Mouse (Mus musculus) 3T3-L1 (cell line): ENCODE measurements at regions not wholly inside any gene's neighbourhood (a gene's known extent, or its start where the extent isn't known, plus 50 kb on each side); places are given as distances from the start of the nearest gene placed in this dataset.
"Not testable (repeated sequence)": the region's sequence is repeated elsewhere in the genome, so short reads cannot be mapped to it uniquely, and the experiment has no call there.

Source experiments
- DNase-seq: peaks from one replicate; pipeline ENCODE4 v3.0.0-alpha.2; 2015; ENCODE audit warnings: low read depth, low spot score

- no peak for DNase-seq
These were observed 386.9 kb upstream of the Klhl29 start for GRCm38 (mm10) chr12:5762306-5762927.

DNA sequence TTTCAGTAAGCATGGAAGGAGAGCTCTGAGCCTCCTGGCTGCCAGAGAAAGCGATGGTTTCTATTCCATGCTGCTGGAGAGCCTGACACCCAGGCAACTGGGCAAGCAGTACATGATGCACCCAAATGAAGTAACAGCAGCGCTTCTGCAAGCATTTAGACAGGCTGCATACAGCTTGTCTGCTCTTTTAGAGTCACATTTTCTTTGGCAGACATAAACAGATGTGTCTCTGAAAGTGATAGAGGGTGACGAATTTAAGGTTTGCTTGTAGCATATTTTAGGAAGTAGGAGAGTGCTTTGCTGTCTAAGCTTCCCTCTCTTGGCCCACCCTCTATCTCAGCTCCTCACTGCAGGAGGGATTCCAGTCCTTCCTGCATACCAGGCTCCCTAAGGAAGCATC, 384.0 kb upstream of the Klhl29 start:
- no peak for DNase-seq

GRCm38 (mm10) chr12:5757766-5758165, 382.3 kb upstream of the Klhl29 start:
- DNase-seq, result no peak

- DNase-seq, result no peak
These were observed 381.9 kb upstream of the Klhl29 start for GRCm38 (mm10) chr12:5757361-5757760.

DNA sequence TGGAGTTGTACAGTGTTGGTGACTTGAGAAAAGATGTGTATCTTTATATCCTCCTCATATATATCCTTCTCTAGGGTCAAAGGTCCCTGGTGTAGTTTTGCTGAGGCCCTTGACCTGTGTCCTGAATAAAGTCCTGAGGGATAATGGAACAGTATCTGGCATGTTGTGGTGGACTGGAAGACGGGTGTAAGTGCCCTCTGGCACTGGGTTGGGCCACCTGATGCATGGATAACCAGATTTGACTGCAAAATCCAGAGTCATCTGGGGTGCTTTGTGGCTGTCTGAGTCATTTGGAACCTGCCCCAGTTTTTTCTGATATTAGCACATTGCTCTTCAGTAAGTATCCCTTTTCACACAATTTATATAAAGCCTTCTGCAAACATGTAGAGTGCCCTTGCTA, 378.3 kb upstream of the Klhl29 start:
- DNase-seq, result no peak

DNA sequence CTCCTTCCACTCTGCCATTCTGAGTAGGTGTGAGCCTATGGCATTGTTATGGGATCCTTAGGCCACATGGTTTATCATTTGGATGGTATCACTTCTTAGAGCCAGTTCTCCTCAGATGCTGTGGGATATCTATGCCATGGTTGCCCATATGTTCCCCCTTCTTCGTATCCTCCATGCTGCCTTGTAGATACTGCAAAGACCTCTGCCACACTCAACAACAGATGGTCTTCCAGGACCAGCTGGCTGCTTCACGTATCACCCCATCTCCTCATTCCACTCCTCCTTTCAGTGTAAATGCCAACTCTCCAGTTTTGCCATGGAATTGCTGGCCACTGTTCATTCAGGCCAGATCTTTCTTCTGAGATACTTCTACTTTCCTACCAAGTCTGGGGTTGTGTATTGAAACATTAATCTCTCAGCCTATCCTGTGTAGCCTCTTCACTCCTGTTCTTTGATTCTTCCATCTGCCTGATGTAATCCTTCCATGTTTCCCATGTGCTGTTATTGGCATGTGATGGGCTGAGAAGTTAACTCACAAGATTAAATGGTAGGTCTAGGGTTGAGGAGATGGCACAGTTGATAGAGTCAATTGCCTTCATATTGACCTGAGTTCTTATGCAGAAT, 368.7 kb upstream of the Klhl29 start:
- no peak for DNase-seq

DNA sequence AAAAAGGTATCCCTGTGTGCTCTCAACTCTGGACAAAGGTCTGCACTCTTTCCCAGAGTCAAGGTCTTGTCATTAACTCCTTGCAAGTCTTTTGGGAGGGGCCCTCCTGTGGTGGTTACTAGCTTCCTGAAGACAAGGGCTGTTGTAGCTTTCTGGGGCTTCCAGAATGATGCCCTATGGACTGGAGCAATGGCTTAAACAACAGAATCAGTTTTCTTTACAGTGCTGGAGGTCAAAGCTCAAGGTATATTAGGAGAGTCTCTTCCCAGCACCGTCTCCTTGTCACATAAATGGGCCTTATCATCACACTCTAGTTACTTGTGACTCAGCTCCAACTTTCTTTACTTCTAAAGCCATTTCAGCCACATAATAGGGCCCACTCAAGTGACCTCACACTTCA, 360.6 kb upstream of the Klhl29 start:
- DNase-seq, result no peak

GRCm38 (mm10) chr12:5734902-5735301, 359.4 kb upstream of the Klhl29 start:
- no peak for DNase-seq

- DNase-seq, result no peak
These were observed 347.6 kb upstream of the Klhl29 start for GRCm38 (mm10) chr12:5723113-5723512.

DNA sequence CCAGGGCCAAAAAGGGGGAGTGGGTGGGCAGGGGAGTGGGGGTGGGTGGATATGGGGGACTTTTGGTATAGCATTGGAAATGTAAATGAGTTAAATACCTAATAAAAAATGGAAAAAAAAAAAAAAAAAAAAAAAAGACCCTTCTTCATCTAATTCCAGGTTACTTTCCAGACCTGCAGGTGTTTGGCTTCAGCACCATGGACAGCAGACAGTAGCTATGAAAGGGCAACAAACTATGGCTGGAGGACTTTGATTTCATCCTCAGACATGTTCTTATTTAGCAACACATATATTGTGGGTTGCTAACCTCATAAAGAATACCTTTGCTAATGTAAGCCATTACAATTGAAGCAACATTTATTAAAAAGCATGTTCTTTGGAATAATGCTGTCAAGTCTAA, 342.0 kb upstream of the Klhl29 start:
- peak; percentile 15 for DNase-seq

DNA sequence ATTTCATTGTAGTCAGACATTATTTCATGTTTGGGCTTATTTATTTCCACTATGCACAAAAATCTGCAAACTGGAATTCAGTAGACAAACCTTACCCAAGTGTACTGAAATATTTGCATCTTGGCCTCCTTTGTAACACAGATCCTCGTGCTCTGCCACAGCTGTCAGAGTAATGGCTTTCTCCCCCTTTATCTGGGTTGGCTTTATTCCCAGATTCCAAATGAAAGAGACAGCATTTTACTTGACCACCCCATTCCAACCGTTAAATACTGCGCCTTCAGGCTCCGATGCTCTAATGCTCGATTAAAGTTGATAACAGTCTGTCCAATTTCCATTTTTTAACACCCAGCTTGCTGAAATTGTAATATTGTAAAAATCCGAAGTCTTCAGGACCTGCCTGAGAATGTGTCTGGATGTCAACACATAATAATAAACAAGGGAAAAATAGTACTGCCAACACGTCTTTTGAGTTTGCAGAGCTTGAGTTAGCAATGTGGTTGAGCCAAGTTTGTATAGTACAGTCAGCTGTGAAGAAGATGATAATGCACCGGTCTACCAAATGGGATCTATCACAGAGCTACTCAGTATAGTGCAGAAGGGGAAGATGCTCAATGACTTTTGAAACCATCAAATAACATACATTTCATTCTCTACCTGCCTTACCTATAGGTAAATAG, 323.4 kb upstream of the Klhl29 start:
- DNase-seq, result no peak

DNA sequence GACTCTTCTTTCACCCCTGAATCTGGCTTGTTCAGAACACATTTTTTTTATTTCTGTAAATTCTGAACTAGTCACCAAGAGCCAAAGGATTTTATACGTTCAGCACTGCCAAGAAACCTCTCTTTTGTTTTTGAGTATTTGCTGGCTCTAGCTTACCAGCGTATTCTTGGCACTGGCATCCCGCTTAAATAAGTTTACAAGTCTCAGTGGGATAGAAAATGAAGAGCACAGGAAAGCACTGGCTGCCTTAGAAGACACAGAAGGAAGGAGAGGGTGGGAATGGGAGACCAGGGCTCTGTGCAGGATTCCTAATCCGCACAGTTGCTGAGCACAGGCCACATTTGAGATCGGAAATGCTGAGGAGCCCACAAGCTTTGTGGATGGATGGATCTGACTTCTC, 306.7 kb upstream of the Klhl29 start:
- no peak for DNase-seq

DNA sequence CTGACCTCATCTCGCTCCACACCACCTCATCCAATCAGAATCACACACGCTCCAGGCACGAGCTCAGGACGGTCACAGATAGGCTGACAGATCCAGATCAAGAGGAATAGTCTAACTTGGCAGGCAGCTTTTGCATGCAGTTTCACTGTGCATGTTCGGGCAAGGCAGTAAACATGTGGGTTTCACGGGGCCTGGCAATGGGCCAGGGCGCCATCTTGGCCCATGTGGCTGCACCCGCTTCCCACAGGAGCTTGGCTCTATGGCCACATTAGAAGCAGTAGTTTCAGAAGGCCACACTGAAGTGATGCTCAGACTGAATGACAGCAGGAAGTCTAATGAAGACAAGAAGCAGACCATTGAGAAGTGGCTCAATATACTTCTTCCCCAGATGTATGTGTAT, 302.6 kb upstream of the Klhl29 start:
- DNase-seq, result not testable (repeated sequence)

DNA sequence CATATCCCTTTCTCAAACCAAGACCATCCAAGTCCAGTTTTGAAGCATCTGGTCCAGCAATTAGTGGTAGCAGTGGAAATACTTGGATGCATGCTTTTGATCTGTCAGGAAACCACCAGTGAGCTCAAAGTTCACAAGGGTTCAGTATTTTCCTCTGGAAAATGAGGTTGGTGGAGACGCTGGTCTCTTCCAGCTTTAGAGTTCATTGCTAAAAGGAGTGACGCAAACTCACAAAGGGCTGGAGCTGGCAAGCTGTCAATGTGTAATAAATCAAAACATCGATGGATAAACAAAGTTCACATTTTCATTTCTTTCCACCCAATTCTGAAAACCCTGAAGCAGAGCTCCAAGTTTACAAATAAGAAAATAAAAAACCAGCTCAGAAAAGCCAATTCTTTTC, 293.0 kb upstream of the Klhl29 start:
- no peak for DNase-seq

- no peak for DNase-seq
These were observed 262.2 kb upstream of the Klhl29 start for GRCm38 (mm10) chr12:5637571-5638275.

DNA sequence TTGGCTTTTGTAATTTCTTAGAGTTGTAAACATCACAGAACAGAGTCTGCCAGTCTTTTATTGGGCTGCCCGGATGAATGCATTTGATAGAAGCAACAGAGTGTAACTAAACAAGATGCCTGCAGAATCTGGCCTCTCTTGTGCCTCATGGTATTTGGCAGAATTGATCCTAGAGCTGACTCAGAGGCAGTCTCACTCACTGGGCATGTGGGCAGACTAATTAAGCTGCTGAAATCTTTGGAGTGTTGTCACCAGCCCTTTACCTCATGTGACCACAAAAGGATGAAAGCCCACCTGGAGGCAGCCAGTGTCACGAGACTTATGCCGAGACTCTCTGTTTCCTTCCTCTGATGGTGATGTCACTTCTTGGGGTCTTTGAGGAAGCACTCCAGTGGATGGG, 258.5 kb upstream of the Klhl29 start:
- DNase-seq, result no peak

- DNase-seq, result no peak
These were observed 225.7 kb upstream of the Klhl29 start for GRCm38 (mm10) chr12:5601084-5601654.

DNA sequence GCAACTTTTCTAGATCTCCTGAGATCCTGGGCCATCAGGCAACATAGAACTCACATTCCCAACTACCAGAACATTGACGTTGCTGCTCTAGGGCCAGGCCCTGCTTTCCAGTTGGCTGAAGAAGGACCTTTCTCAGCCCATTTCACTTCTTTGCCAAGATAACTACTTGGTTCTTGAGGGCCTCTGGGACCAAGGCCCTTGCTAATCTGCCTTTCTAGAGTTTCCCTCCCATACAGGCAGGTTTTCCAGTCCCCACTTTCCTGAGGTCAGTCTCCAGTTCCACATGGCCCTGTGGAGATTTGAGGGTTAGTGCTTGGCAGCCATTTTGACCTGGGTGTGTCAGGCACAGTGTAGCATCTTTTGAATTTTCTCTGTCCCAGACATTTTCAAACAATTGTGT, 223.9 kb upstream of the Klhl29 start:
- no peak for DNase-seq

- no peak for DNase-seq
These were observed 223.5 kb upstream of the Klhl29 start for GRCm38 (mm10) chr12:5598961-5599360.

- no peak for DNase-seq
These were observed 197.3 kb upstream of the Klhl29 start for GRCm38 (mm10) chr12:5572831-5573230.

GRCm38 (mm10) chr12:5568941-5569340, 193.5 kb upstream of the Klhl29 start:
- no peak for DNase-seq

GRCm38 (mm10) chr12:5566231-5566630, 190.7 kb upstream of the Klhl29 start:
- no peak for DNase-seq
